Mouse (Mus musculus) cortical plate, adult 2 months (tissue): ENCODE measurements around the gene Med29. TPM values are rescaled to one million over a fixed set of nuclear protein-coding genes. Genes with fewer than 3 reads are reported as not detected.

ENCODE experiments used
- H3K27ac ChIP-seq: fragments of 200-500 bp; 2 replicates; pipeline ENCODE4 v1.5.1; 2012; ENCODE audit warnings: low read length, control low read depth, inconsistent platforms; ENCODE audit not compliant: insufficient read depth
- H3K4me1 ChIP-seq: fragments of 200-500 bp; 2 replicates; pipeline ENCODE4 v1.6.1; 2011; ENCODE audit warnings: low read length; ENCODE audit not compliant: control insufficient read depth, insufficient read depth
- H3K4me3 ChIP-seq: fragments of 200-500 bp; 2 replicates; pipeline ENCODE4 v1.5.1; 2011; ENCODE audit warnings: mild to moderate bottlenecking, low read length, control low read depth; ENCODE audit not compliant: insufficient read depth
- CTCF ChIP-seq: fragments of 200-500 bp; IDR thresholded peaks from 2 replicates; pipeline ENCODE4 v1.5.1; 2011; ENCODE audit warnings: mild to moderate bottlenecking, control low read depth, low read length; ENCODE audit not compliant: insufficient read depth; ENCODE audit errors: extremely low read depth
- POLR2A ChIP-seq: fragments of 200-500 bp; IDR thresholded peaks from 2 replicates; pipeline ENCODE4 v1.6.1; 2011; ENCODE audit warnings: mild to moderate bottlenecking, low read length, control low read depth; ENCODE audit not compliant: insufficient read depth; ENCODE audit errors: extremely low read depth
- polyA plus RNA-seq: library from polyadenylated mRNA; depleted of rRNA; stranded (reverse); fragments of >200 nt; gene quantifications from 2 replicates; pipeline ENCODE4 v1.2.3, GENCODE M21; 2012

The Med29 gene
- polyA plus RNA-seq, 1 experiment, result 42.6 TPM

- Histone ChIP-seq H3K4me3 (peak overlapping the region; percentile 65), H3K27ac (peak overlapping the region; percentile 93; the same call in 1 of the 2 replicates), H3K4me1 (peaks cover 3% of the 10 kb centered on the region)
- TF ChIP-seq CTCF (no peak), POLR2A (no peak)
Measured at GRCm38 (mm10) chr7:28377190-28378065, 15.1 kb downstream of the Med29 start.

GRCm38 (mm10) chr7:28376011-28376771 is 16.3 kb downstream of the Med29 start:
- Histone ChIP-seq H3K4me3 (peak overlapping the region; percentile 22), H3K4me1 (no peaks in the 10 kb centered on the region; the same call in 1 of the 2 replicates), H3K27ac (peak overlapping the region; percentile 86)
- TF ChIP-seq POLR2A (0 out of 2 replicates have a peak, but pooled peaks have one; percentile 39), CTCF (no peak)

GRCm38 (mm10) chr7:28375176-28375921 is 17.2 kb downstream of the Med29 start:
- peak overlapping the region; percentile 22 for H3K4me3 ChIP-seq
- no peak for TF ChIP-seq CTCF
- TF ChIP-seq POLR2A, result peak; percentile 41; the same call in 1 of the 2 replicates
- peak overlapping the region; percentile 86 for H3K27ac ChIP-seq
- no peaks in the 10 kb centered on the region; the same call in 1 of the 2 replicates for H3K4me1 ChIP-seq

- Histone ChIP-seq H3K4me3 (no peak overlapping the region; the same call in 1 of the 2 replicates), H3K4me1 (no peaks in the 10 kb centered on the region; the same call in 1 of the 2 replicates), H3K27ac (no peak overlapping the region)
- no peak for TF ChIP-seq CTCF
- TF ChIP-seq POLR2A, result no peak
Measured at GRCm38 (mm10) chr7:28374647-28375046, 17.9 kb downstream of the Med29 start.

- Histone ChIP-seq H3K27ac (no peak overlapping the region), H3K4me1 (no peaks in the 10 kb centered on the region; the same call in 1 of the 2 replicates), H3K4me3 (no peak overlapping the region)
- TF ChIP-seq CTCF, result no peak
Measured at GRCm38 (mm10) chr7:28373891-28374495, 18.5 kb downstream of the Med29 start.

- H3K27ac ChIP-seq, result no peak overlapping the region
- no peaks in the 10 kb centered on the region; the same call in 1 of the 2 replicates for H3K4me1 ChIP-seq
- peak overlapping the region; percentile 26 for H3K4me3 ChIP-seq
- TF ChIP-seq POLR2A (no peak), CTCF (peak; percentile 65)
Measured at GRCm38 (mm10) chr7:28373131-28373581, 19.4 kb downstream of the Med29 start.

- no peaks in the 10 kb centered on the region; the same call in 1 of the 2 replicates for H3K4me1 ChIP-seq
- H3K4me3 ChIP-seq, result peak within 1 kb of the TSS; percentile 26
- H3K27ac ChIP-seq, result peak within 1 kb of the TSS; percentile 51; the same call in 1 of the 2 replicates
- TF ChIP-seq CTCF, result no peak
- 0 out of 2 replicates have a peak, but pooled peaks have one; percentile 17 for TF ChIP-seq POLR2A
Measured at GRCm38 (mm10) chr7:28372251-28373108, 20.0 kb downstream of the Med29 start, which contains the start of gene Plekhg2. TSS of gene Plekhg2 (minus strand) at chr7:28372599.

- H3K4me3 ChIP-seq, result peak overlapping the region; percentile 26
- no peak overlapping the region for H3K27ac ChIP-seq
- H3K4me1 ChIP-seq, result no peaks in the 10 kb centered on the region; the same call in 1 of the 2 replicates
- TF ChIP-seq POLR2A (no peak), CTCF (no peak)
Measured at GRCm38 (mm10) chr7:28371514-28371989, 21.0 kb downstream of the Med29 start.
